Mouse (Mus musculus) neural tube, embryonic 11.5 days (tissue): ENCODE measurements around the gene Gm20388. TPM values are rescaled to one million over a fixed set of nuclear protein-coding genes. Genes with fewer than 3 reads are reported as not detected.

Experiments
- ATAC-seq: fragments of 200-750 bp; cut with Nextera tagmentation; 2 replicates; pipeline ENCODE4 v1.8.0; 2017; ENCODE audit warnings: moderate number of reproducible peaks, mild to moderate bottlenecking, moderate TSS enrichment, moderate library complexity; ENCODE audit not compliant: insufficient read depth, low FRiP score, low TSS enrichment
- DNase-seq: peaks from one replicate; pipeline ENCODE4 v3.0.0-alpha.2; 2015; ENCODE audit warnings: low spot score
- H3K27ac ChIP-seq: fragments of 300-500 bp; sonication (generic); 2 replicates; pipeline ENCODE4 v1.5.1; 2014; ENCODE audit warnings: low read depth, mild to moderate bottlenecking, low read length
- H3K27me3 ChIP-seq: fragments of 300-500 bp; sonication (generic); 2 replicates; pipeline ENCODE4 v1.6.1; 2014; ENCODE audit warnings: mild to moderate bottlenecking, low read length, mixed read lengths; ENCODE audit not compliant: control insufficient read depth, insufficient read depth
- H3K36me3 ChIP-seq: fragments of 300-500 bp; sonication (generic); 2 replicates; pipeline ENCODE4 v1.6.1; 2014; ENCODE audit warnings: mild to moderate bottlenecking, low read length, moderate library complexity, mixed read lengths; ENCODE audit not compliant: control insufficient read depth, insufficient read depth
- H3K4me1 ChIP-seq: fragments of 300-500 bp; sonication (generic); 2 replicates; pipeline ENCODE4 v1.6.1; 2014; ENCODE audit warnings: low read length, mixed read lengths; ENCODE audit not compliant: control insufficient read depth, insufficient read depth
- H3K4me2 ChIP-seq: fragments of 300-500 bp; sonication (generic); 2 replicates; pipeline ENCODE4 v1.6.1; 2014; ENCODE audit warnings: low read depth, mild to moderate bottlenecking, moderate library complexity
- H3K4me3 ChIP-seq: fragments of 300-500 bp; sonication (generic); 2 replicates; pipeline ENCODE4 v1.5.1; 2014; ENCODE audit warnings: low read depth, low read length
- H3K9ac ChIP-seq: fragments of 300-500 bp; sonication (generic); 2 replicates; pipeline ENCODE4 v1.6.1; 2014; ENCODE audit warnings: mild to moderate bottlenecking, low read length
- H3K9me3 ChIP-seq: fragments of 300-500 bp; sonication (generic); 2 replicates; pipeline ENCODE4 v1.6.1; 2016; ENCODE audit warnings: low read length; ENCODE audit not compliant: control insufficient read depth
- WGBS: fragments of 180-500 bp; shearing (Covaris S2); extraction: QIAGEN DNeasy Blood & Tissue Kit; methylation state at CpG from one replicate; pipeline ENCODE4 v1.1.7; 2014; 5-methylcytosine and 5-hydroxymethylcytosine counted together
- polyA plus RNA-seq: library from polyadenylated mRNA; unstranded; fragments of >200 nt; fragmentation: Nextera tagmentation; extraction: Ambion mirVana; gene quantifications from 2 replicates; pipeline ENCODE4 v1.2.1, GENCODE M21; 2014

Gm20388 gene
- polyA plus RNA-seq, 1 experiment from 2014 or later = not detected

DNA sequence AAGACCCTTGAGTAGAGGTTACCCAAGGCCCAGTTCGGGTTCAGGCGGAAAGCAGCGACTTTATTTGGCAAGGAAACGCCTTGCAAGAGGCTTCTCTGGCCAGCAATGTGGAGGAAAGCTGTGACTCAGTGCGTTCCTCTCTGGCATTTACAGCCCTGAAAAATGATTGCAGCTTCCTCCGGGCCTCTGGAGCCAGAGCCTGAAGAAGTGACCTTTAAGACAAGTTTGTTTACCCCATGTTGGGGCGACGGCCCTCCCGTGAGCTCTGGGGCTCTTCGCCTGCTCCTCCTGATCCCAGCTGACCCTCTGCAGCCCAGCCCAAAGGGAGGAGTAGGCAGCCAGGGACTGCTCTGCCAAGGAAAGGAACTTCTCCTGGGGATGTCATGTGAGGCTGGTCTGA, 1036.6 kb downstream of the Gm20388 start:
- Histone ChIP-seq H3K36me3 (no peaks in the 10 kb centered on the region), H3K9me3 (no peaks in the 10 kb centered on the region), H3K4me1 (0 out of 2 replicates have a peak, but pooled peaks cover 3% of the 10 kb centered on the region), H3K27me3 (peaks cover 5% of the 10 kb centered on the region; the same call in 1 of the 2 replicates), H3K27ac (no peak overlapping the region), H3K9ac (no peak overlapping the region), H3K4me3 (no peak overlapping the region), H3K4me2 (no peak overlapping the region)
- ATAC-seq = no peak
- WGBS = 53% methylated on average over 10 of the region's 10 CpGs
- DNase-seq = no peak

DNA sequence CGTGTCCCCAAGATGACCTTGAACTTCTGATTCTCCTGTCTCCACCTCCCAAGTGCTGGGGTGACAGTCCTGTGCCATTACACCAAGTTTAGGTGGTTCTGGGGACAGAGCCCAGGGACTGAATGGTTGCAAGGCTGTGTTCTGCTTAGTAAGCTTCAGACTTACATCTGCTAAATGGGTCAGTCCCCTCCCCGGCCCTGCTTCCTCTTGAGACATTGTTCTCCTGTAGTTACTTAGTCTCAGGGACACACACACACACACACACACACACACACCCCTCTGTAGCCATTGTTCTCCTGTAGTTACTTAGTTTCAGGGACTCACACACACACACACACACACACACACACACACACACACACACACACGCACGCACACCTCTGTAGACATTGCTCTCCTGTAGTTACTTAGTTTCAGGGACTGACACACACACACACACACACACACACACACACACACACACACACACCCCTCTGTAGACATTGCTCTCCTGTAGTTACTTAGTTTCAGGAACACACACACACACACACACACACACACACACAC, 1037.5 kb downstream of the Gm20388 start:
- Histone ChIP-seq H3K4me1 (0 out of 2 replicates have a peak, but pooled peaks cover 3% of the 10 kb centered on the region), H3K9ac (no peak overlapping the region), H3K4me3 (no peak overlapping the region), H3K9me3 (no peaks in the 10 kb centered on the region), H3K4me2 (no peak overlapping the region), H3K27me3 (peaks cover 5% of the 10 kb centered on the region; the same call in 1 of the 2 replicates), H3K27ac (no peak overlapping the region), H3K36me3 (no peaks in the 10 kb centered on the region)
- no peak for DNase-seq
- 77% methylated on average over 4 of the region's 4 CpGs for WGBS
- no peak for ATAC-seq

DNA sequence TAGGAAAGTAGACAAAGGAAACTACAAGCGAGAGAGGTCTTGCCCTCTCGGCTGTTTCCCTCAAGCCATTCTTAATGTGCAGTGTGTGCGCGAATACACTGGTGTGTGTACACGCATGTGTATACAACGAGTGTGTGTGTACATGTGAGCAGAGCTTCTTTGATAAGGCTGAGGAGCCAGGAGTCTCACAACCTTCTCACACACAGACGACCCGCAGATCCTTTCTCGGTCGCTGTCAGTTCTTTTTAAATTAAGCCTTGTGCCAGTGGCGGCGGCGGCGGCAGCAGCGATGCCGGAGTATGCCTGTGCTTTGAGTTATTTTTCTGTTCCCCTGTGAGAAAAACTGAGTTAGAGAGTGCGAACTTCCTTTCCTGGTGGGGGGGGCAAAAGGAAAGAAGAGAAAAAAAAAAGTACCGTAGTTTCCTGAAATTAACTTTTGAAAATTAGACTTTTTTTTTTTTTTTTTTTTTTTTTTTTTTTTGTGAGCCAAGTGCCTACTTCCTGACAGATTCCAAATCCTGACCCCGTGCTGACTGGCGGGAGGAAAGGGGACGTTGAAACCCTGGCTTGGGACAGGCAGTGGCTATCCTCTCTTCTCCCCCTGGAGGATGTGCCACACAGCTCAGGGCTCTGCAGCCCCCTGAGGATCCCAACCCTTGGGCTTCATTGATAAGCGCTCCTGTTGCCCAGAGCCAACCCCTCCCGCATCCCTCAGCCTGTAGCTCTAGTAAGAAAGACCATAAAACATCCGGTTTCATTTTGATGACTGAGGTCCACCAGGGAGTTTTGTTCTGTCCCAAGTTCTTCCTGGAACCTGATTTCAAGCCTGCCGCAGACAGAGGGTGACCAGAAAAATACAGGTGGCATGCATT, 1038.2 kb downstream of the Gm20388 start:
- Histone ChIP-seq H3K27me3 (peaks cover 5% of the 10 kb centered on the region; the same call in 1 of the 2 replicates), H3K27ac (no peak overlapping the region), H3K9me3 (no peaks in the 10 kb centered on the region), H3K4me3 (no peak overlapping the region), H3K4me1 (0 out of 2 replicates have a peak, but pooled peaks cover 3% of the 10 kb centered on the region), H3K9ac (no peak overlapping the region), H3K4me2 (no peak overlapping the region), H3K36me3 (no peaks in the 10 kb centered on the region)
- ATAC-seq = no peak
- 63% methylated on average over 25 of the region's 25 CpGs for WGBS
- DNase-seq = no peak

DNA sequence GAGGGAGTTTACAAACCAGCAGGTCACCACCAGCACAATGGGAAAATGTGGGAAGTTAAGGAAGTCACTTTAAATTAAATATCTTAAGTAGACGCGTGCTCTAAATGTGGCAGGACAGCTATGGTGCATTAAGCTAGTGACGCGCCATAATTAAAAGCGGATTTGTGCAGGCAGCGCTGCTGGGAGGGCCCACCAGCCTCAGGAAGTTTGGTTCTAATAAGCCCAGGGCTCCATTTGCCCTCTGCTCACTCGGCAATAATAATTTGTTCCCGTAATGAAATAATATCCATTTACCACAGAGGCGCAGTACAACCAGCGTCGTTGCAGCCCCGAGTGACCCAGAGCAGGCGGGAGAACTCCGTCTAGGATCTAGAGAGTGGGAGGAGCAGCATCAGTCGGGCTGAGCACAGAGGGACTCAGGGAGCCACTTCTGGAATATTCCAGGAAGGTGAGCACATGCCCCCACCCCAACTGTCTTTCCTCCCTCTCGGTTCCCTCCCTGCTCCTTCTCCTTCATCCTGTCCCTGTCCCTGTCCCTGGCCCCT, 1040.1 kb downstream of the Gm20388 start:
- H3K4me1 ChIP-seq = 0 out of 2 replicates have a peak, but pooled peaks cover 3% of the 10 kb centered on the region
- no peak for DNase-seq
- no peaks in the 10 kb centered on the region for H3K9me3 ChIP-seq
- peaks cover 3% of the 10 kb centered on the region; the same call in 1 of the 2 replicates for H3K27me3 ChIP-seq
- H3K36me3 ChIP-seq = no peaks in the 10 kb centered on the region
- ATAC-seq = no peak
- H3K27ac ChIP-seq = no peak overlapping the region
- 56% methylated on average over 16 of the region's 16 CpGs for WGBS
- H3K4me2 ChIP-seq = no peak overlapping the region
- no peak overlapping the region for H3K4me3 ChIP-seq
- no peak overlapping the region for H3K9ac ChIP-seq

DNA sequence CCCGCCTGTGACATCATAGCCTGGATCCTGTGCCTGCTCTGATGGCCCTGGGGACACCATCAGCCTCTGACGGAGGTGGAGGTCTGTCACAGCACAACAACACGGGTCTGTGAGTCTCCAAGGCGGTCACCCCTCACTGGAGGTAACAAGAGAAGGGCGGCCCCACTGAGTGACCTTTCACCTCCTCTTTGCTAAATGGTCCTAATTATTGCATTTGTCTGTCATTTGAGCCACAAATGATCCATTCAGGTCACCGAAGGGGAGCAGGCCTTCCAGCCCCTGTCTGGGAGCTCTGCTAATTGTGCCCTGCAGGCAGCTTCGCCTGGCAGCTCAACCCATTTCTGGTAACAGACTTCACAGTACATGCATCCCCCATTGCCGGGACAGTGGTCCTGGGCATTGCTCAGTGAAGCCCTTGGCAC, 1048.8 kb downstream of the Gm20388 start:
- H3K27me3 ChIP-seq = peaks cover 16% of the 10 kb centered on the region
- H3K27ac ChIP-seq = no peak overlapping the region

DNA sequence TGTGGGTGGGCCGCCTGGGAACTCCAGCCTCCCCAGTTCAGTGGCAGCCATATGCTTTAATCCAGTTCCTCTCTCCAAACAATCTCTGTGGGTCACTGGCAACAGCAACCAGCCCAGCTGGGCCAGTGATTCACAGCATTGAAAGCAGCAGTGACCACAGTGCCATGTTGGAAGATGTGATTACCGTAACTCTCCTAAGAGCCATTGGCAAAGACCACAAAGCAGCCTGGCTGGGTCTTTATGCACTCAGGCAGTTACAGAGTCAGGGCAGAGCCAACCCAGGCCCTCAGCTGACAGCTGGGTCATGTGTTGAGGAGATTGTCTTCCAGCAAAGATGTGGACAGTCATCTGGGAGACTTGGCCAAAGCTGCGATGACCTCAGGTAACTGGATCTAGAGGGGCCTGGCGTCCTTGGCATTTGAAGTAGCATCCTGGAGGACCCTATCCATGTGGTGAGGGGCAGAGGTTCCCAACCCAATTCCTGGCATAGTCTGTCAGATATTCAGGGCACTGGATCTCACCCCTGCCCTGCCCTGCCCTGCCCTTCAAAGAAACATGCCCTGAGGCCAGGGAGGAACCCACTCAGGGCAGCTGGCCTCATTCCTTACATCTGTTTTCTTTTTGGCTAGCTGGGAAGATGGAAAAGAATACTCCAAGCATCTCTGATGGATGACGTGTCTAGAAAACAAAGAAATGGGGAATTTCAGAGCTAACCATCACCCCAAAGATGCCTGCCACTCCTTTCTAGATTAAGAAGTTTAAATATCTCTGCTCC, 1052.2 kb downstream of the Gm20388 start:
- no peak overlapping the region for H3K27ac ChIP-seq
- no peaks in the 10 kb centered on the region for H3K36me3 ChIP-seq
- no peak overlapping the region for H3K4me3 ChIP-seq
- H3K9me3 ChIP-seq = no peaks in the 10 kb centered on the region
- no peak overlapping the region for H3K9ac ChIP-seq
- H3K4me2 ChIP-seq = no peak overlapping the region
- peaks cover 12% of the 10 kb centered on the region for H3K27me3 ChIP-seq
- ATAC-seq = no peak
- DNase-seq = no peak
- WGBS = 87% methylated on average over 5 of the region's 5 CpGs
- 0 out of 2 replicates have a peak, but pooled peaks cover 2% of the 10 kb centered on the region for H3K4me1 ChIP-seq

More for the DNA sequence above, 1048.8 kb downstream of the Gm20388 start:
- ATAC-seq = no peak
- no peak overlapping the region for H3K4me2 ChIP-seq
- DNase-seq = no peak
- 4% methylated on average over 8 of the region's 8 CpGs for WGBS
- no peaks in the 10 kb centered on the region for H3K36me3 ChIP-seq
- H3K4me1 ChIP-seq = 0 out of 2 replicates have a peak, but pooled peaks cover 2% of the 10 kb centered on the region
- no peak overlapping the region for H3K4me3 ChIP-seq
- H3K9ac ChIP-seq = no peak overlapping the region
- H3K9me3 ChIP-seq = no peaks in the 10 kb centered on the region

DNA sequence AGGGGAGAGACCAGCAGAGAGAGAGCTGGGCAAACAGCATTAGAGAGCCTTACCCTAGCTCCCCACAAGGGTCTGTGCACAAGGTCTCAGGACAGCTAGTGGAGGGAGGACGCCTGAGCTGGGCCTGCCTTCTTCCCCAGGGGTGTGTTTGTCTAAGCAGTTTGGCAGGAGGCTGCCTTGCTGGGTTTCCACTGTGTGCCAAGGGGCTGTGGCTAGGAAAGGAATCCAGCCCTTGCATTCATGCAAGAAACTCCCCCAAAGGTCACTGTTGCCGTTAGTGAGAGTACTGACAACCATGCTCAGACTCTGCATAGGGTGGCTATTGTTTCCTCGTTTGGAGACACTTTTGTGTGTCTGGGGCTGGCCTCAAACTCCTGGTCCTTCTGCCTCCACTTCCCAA, 1055.9 kb downstream of the Gm20388 start:
- Histone ChIP-seq H3K27ac (no peak overlapping the region), H3K9me3 (no peaks in the 10 kb centered on the region), H3K4me1 (no peaks in the 10 kb centered on the region), H3K27me3 (peaks cover 15% of the 10 kb centered on the region), H3K4me3 (no peak overlapping the region), H3K4me2 (no peak overlapping the region), H3K36me3 (no peaks in the 10 kb centered on the region), H3K9ac (no peak overlapping the region)
- DNase-seq = no peak
- WGBS = 17% methylated on average over 3 of the region's 3 CpGs
- ATAC-seq = no peak

DNA sequence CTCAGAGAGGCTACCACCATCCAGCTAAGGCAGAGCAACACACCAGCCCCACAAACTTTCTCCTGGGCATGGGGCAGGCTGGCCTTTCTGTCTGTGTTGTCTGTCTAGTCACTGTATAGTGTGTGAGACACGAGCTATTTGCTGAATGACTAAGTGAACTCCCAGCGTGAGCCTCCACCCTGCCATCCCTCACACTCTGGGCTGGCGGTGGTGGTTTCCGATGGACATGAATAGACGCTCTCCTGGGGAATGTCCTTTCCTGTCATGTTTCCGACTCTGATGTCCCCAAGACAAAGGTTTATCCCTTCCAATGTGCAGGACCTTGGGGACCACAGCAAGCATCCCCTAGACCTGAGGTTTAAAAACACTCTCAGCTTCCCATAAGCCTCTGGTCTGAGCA, 1057.7 kb downstream of the Gm20388 start:
- 59% methylated on average over 6 of the region's 6 CpGs for WGBS
- Histone ChIP-seq H3K9ac (no peak overlapping the region), H3K36me3 (no peaks in the 10 kb centered on the region), H3K4me3 (no peak overlapping the region), H3K9me3 (no peaks in the 10 kb centered on the region), H3K4me1 (0 out of 2 replicates have a peak, but pooled peaks cover 4% of the 10 kb centered on the region), H3K4me2 (no peak overlapping the region), H3K27me3 (peaks cover 24% of the 10 kb centered on the region), H3K27ac (no peak overlapping the region)
- ATAC-seq = no peak
- DNase-seq = no peak
